Mouse (Mus musculus): ENCODE measurements at regions not wholly inside any gene's neighbourhood (a gene's known extent, or its start where the extent isn't known, plus 50 kb on each side); places are given as distances from the start of the nearest gene placed in this dataset.

DNA sequence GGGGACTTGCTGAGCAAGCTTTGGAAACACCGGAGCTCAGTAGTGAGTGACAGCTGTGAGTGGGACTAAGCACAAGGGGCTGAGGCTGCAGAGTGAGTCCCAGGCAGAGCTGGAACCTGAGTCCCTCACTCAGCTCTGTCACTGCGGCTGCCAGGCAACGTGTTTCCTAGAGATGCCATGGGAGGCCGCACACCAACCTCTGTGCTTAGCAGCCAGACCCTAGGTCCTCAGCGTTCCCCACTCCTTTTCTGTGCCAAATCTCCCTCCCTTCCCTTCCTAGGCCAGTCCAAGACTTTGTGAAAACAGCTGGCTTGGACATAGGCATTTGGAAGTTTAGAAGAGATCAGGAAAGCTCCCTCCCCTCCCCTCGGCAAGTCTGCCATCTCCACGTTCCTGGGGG is 78.9 kb downstream of the Gm26897 start:
- Histone ChIP-seq H3K4me3 (no peak overlapping the region), H3K9me3 (replicated peaks) (no peaks in the 10 kb centered on the region), H3K27ac (no peak overlapping the region), H3K27me3 (ENCODE audit: low read depth, poor library complexity, severe bottlenecking) (peaks cover 99% of the 10 kb centered on the region), H3K36me3 (no peaks in the 10 kb centered on the region), H3K4me1 (peaks cover 22% of the 10 kb centered on the region)
- 71% methylated on average over 7 of the region's 7 CpGs for WGBS
- DNase-seq (ENCODE audit: low spot score) = no peak

- Histone ChIP-seq H3K27ac (no peak overlapping the region), H3K9me3 (replicated peaks) (no peaks in the 10 kb centered on the region), H3K27me3 (ENCODE audit: low read depth, poor library complexity, severe bottlenecking) (peaks cover 99% of the 10 kb centered on the region), H3K4me1 (peaks cover 15% of the 10 kb centered on the region), H3K36me3 (no peaks in the 10 kb centered on the region), H3K4me3 (no peak overlapping the region)
- DNase-seq (ENCODE audit: low spot score) = no peak
- 89% methylated on average over 6 of the region's 6 CpGs for whole genome bisulfite sequencing
Measured at GRCm38 (mm10) chr5:111813090-111813753, 79.5 kb downstream of the Gm26897 start.

DNA sequence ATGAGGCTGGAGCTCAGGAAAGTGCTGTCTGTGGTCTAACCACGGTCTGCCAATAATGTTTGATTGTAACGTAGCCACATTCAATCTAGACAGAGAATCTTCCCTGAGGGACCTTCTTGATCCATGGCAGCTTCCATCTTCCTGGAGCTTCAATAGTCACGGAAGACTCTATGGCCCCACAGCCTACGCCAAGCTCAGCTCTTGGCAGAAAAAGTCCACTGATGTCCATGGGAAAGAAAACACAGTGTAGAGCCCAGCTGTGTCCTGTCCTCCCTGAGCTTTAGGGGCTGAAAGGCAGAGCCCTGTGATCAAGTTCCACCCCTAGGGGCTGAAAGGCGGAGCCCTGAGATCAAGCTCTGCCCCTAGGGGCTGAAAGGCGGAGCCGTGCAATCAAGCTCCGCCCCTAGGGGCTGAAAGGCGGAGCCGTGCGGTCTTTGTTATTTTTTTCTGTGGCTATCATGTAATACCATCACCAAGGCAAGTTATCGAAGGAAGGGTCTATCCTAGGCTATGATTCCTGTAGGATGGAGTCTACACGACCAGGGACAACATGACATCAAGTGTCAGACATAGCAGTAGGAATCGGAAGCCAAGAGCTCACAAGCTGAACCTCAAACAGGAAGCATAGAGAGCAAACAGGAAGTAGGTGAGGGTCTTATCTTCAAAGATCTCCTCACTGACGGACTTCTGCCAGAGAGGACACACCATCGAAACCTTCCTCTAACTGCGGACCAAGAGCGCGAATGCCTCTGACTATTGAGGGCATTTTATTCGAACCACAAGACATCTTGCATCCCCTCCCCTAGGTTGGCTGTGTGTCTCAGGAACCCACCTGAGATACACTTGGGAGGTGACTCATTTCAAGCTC is 81.4 kb downstream of the Gm26897 start:
- no peak overlapping the region for H3K4me3 ChIP-seq
- H3K9me3 ChIP-seq (replicated peaks) = no peaks in the 10 kb centered on the region
- H3K27ac ChIP-seq = no peak overlapping the region
- no peak for DNase-seq (ENCODE audit: low spot score)
- no peaks in the 10 kb centered on the region for H3K36me3 ChIP-seq
- peaks cover 99% of the 10 kb centered on the region for H3K27me3 ChIP-seq (ENCODE audit: low read depth, poor library complexity, severe bottlenecking)
- H3K4me1 ChIP-seq = peaks cover 13% of the 10 kb centered on the region; the same call in 1 of the 2 replicates
- 85% methylated on average over 20 of the region's 20 CpGs for WGBS

GRCm38 (mm10) chr5:111820963-111821362 is 87.2 kb downstream of the Gm26897 start:
- peaks cover 17% of the 10 kb centered on the region for H3K4me1 ChIP-seq
- H3K27me3 ChIP-seq (ENCODE audit: low read depth, poor library complexity, severe bottlenecking) = peaks cover 95% of the 10 kb centered on the region
- H3K9me3 ChIP-seq (replicated peaks) = no peaks in the 10 kb centered on the region
- 93% methylated on average over 9 of the region's 9 CpGs for WGBS
- no peak overlapping the region for H3K4me3 ChIP-seq
- H3K27ac ChIP-seq = no peak overlapping the region
- no peak for DNase-seq (ENCODE audit: low spot score)
- H3K36me3 ChIP-seq = no peaks in the 10 kb centered on the region

DNA sequence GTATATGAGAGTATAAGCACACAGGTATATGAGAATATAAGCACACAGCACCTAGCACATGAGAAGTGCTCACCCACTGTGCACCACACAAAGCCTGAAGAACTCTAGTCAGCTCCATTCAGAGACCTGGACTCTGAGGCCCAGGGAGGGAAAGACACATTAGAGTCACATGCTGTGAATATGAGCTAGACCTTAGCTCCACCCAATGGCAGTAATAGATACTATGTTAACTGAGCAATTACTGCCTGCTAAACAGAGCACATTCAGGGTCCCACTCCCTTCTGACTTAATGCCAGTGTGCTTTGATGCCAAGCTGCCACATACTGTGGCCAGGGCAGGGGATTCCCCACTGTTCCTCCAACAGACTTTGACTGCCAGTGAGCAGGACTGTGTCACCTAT is 89.2 kb downstream of the Gm26897 start:
- Histone ChIP-seq H3K9me3 (replicated peaks) (no peaks in the 10 kb centered on the region), H3K4me3 (no peak overlapping the region), H3K4me1 (peaks cover 17% of the 10 kb centered on the region), H3K27me3 (ENCODE audit: low read depth, poor library complexity, severe bottlenecking) (peaks cover 90% of the 10 kb centered on the region), H3K27ac (no peak overlapping the region), H3K36me3 (no peaks in the 10 kb centered on the region)
- DNase-seq (ENCODE audit: low spot score) = no peak

DNA sequence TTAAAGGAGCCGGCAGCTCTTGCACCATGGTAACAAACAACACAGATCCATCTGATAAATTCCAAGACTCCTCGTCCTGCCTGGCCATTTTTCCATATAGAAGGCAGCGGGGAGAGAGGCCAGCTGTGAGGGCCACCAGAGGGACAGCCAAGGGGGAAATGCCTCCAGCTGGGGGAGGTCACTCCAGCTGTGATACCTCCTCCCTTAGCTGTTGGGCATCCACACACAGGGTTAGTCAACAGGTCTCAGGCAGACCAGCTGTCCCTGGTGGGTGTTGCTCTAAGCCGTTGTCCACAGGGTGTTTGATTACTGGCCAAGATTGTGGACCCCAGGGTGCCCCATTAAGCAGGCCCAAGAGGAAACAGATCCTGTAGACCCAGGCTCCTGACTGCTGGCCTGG is 89.7 kb downstream of the Gm26897 start:
- no peak overlapping the region for H3K27ac ChIP-seq
- WGBS = 35% methylated on average over 4 of the region's 4 CpGs
- peaks cover 90% of the 10 kb centered on the region for H3K27me3 ChIP-seq (ENCODE audit: low read depth, poor library complexity, severe bottlenecking)

DNA sequence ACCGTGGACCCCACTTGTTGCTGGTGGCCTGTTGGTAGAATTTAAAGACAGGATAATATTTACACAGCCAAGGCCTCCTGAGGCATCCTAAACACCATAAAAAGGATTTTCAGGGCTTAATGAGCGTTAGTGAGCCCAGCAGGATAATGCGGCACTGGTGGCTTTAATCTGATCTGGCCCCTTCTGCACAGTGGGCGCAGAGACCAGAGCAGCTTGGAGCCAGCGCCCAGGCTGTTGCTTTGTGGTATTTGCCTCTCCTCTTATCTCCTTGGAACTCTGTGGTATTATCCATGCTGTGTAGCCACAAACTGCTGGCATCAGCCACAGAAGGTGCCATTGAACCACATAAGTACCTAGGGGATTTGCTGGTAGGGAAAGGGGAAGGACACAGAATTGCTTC is 90.1 kb downstream of the Gm26897 start:
- no peak overlapping the region for H3K27ac ChIP-seq
- peaks cover 14% of the 10 kb centered on the region for H3K4me1 ChIP-seq
- DNase-seq (ENCODE audit: low spot score) = no peak
- WGBS = 31% methylated on average over 5 of the region's 5 CpGs
- no peak overlapping the region for H3K4me3 ChIP-seq
- no peaks in the 10 kb centered on the region for H3K36me3 ChIP-seq
- H3K9me3 ChIP-seq (replicated peaks) = no peaks in the 10 kb centered on the region
- H3K27me3 ChIP-seq (ENCODE audit: low read depth, poor library complexity, severe bottlenecking) = peaks cover 90% of the 10 kb centered on the region

More for the DNA sequence above, 89.7 kb downstream of the Gm26897 start:
- H3K4me3 ChIP-seq = no peak overlapping the region
- peaks cover 17% of the 10 kb centered on the region for H3K4me1 ChIP-seq
- DNase-seq (ENCODE audit: low spot score) = no peak
- H3K9me3 ChIP-seq (replicated peaks) = no peaks in the 10 kb centered on the region
- H3K36me3 ChIP-seq = no peaks in the 10 kb centered on the region

DNA sequence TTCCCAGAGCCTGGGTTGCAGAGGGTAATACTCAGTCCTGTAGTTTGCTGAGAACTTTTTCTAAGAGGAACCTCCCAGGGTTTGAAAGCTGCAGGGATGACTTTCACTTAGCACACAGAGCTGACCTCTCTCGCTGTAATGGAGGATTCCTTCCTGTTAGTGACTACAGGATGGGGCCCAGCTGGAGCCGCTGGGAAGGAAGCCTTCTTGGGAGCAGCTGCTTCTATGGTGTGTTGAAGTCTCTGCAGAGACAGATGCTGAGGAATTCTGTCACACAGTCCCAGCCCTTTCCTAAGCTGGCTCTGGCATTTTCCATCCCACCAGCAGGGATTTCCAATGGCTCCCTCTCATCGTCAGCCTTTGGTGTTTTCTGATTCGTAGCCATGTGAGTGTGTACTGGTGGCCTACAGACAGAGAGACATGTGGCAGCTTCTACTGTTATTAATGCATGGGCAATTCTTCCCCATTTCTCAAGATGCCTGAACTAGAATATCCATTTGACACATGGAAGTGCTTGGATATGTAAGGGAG is 90.9 kb downstream of the Gm26897 start:
- no peak for DNase-seq (ENCODE audit: low spot score)

DNA sequence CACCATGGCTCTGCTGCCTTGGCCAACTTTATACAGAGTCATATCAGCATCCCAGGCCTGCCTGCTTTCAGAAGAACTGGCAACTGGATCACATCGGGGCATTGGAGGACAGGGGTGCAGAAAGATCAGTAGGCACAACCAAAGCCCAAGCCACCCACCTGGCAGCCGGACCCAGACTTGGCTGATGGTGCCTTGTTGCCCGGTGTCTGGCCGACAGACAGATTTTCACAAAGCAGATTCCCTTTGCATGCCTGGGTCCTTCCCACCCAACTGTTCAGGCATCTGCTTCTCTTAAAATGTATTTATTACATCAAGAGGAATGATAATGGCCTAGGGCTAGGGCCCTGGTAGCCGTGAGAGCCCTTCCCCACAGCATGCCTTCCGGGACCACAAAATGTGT is 96.2 kb downstream of the Gm26897 start:
- Histone ChIP-seq H3K27me3 (ENCODE audit: low read depth, poor library complexity, severe bottlenecking) (peaks cover 76% of the 10 kb centered on the region), H3K27ac (no peak overlapping the region), H3K36me3 (no peaks in the 10 kb centered on the region), H3K4me1 (0 out of 2 replicates have a peak, but pooled peaks cover 4% of the 10 kb centered on the region), H3K4me3 (no peak overlapping the region), H3K9me3 (replicated peaks) (no peaks in the 10 kb centered on the region)
- WGBS = 83% methylated on average over 6 of the region's 6 CpGs
- DNase-seq (ENCODE audit: low spot score) = no peak

More for the DNA sequence above, 90.9 kb downstream of the Gm26897 start:
- Histone ChIP-seq H3K27me3 (ENCODE audit: low read depth, poor library complexity, severe bottlenecking) (peaks cover 91% of the 10 kb centered on the region), H3K4me3 (no peak overlapping the region), H3K9me3 (replicated peaks) (no peaks in the 10 kb centered on the region), H3K27ac (no peak overlapping the region), H3K36me3 (no peaks in the 10 kb centered on the region), H3K4me1 (peaks cover 16% of the 10 kb centered on the region)
- 69% methylated on average over 4 of the region's 4 CpGs for WGBS

GRCm38 (mm10) chr5:111835737-111836667 is 102.3 kb downstream of the Gm26897 start:
- Histone ChIP-seq H3K27me3 (ENCODE audit: low read depth, poor library complexity, severe bottlenecking) (peaks cover 84% of the 10 kb centered on the region), H3K27ac (no peak overlapping the region), H3K36me3 (no peaks in the 10 kb centered on the region), H3K9me3 (replicated peaks) (no peaks in the 10 kb centered on the region), H3K4me3 (no peak overlapping the region), H3K4me1 (peaks cover 17% of the 10 kb centered on the region)
- no peak for DNase-seq (ENCODE audit: low spot score)
- 50% methylated on average over 17 of the region's 17 CpGs for WGBS

DNA sequence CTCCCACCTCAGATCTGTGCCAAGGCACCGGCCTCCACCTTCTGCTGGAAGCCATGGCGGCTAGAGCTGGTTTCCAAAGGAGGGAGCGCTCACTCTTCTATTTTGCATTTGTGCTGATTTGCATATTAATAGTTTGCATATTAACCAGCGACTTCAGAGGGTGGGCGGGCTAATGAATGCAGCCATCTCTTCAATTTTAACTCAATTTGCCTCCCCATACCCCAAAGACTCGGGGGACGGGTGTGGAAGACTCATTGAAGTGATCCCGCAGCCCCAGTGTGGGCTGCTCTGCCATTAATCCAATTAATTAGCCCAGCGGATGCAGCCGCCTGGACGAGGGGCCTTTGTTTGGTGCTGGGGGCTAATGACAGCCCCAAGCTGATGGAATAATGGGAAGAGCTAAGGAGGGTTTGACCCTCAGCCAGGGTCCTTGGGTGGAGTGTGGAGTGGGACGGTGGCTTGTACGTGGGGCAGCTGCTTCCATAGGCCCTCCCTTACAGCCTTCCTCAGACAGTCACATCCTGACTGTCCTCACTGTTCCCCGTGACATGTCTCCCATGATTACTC is 103.0 kb downstream of the Gm26897 start:
- no peak overlapping the region for H3K4me3 ChIP-seq

DNA sequence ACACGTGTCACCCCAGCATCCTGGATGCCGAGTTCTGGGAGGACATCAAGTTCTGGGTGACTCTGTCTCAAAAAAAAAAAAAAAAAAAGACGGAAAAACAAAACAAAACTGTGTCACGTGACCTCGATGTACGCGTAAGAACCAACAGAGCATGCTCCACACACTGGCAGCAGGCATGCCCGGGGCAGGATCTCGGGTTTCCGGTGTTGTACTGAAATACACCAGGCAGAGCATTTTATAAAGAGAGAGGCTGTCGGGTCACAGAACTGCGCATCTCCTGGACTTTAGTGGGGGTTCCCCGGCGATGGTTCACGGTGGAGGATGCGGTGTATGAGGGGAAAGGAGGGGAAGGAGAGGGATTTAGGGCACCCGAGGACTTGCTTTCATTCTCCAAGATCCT is 108.7 kb downstream of the Gm26897 start:
- Histone ChIP-seq H3K27me3 (ENCODE audit: low read depth, poor library complexity, severe bottlenecking) (peaks cover 85% of the 10 kb centered on the region), H3K4me1 (peaks cover 9% of the 10 kb centered on the region; the same call in 1 of the 2 replicates), H3K27ac (0 out of 2 replicates have a peak overlapping the region, but pooled peaks have one; percentile 58), H3K4me3 (peak overlapping the region; percentile 12; the same call in 1 of the 2 replicates), H3K9me3 (replicated peaks) (no peaks in the 10 kb centered on the region), H3K36me3 (no peaks in the 10 kb centered on the region)
- DNase-seq (ENCODE audit: low spot score) = no peak
- 60% methylated on average over 17 of the region's 17 CpGs for whole genome bisulfite sequencing

More for the DNA sequence above, 103.0 kb downstream of the Gm26897 start:
- H3K9me3 ChIP-seq (replicated peaks) = no peaks in the 10 kb centered on the region
- peaks cover 85% of the 10 kb centered on the region for H3K27me3 ChIP-seq (ENCODE audit: low read depth, poor library complexity, severe bottlenecking)
- H3K4me1 ChIP-seq = peaks cover 17% of the 10 kb centered on the region
- 20% methylated on average over 14 of the region's 14 CpGs for WGBS
- no peak overlapping the region for H3K27ac ChIP-seq
- no peaks in the 10 kb centered on the region for H3K36me3 ChIP-seq
- no peak for DNase-seq (ENCODE audit: low spot score)
